Mouse (Mus musculus) E14TG2a.4 (cell line): Measurements from ENCODE around the gene Dact3.

ENCODE experiments used
- CTCF ChIP-seq: conservative IDR thresholded peaks from 2 replicates; pipeline ENCODE4 v1.5.1; 2014; ENCODE audit warnings: low read length
- NANOG ChIP-seq: IDR thresholded peaks from 2 replicates; pipeline ENCODE4 v1.6.1; 2014; ENCODE audit warnings: borderline replicate concordance, low read length, mixed read lengths
- POU5F1 ChIP-seq: IDR thresholded peaks from 2 replicates; pipeline ENCODE4 v1.6.1; 2014; ENCODE audit warnings: low read length, borderline replicate concordance

GRCm38 (mm10) chr7:16875326-16875725 is 209 bp downstream of the Dact3 start:
- TF ChIP-seq CTCF (no peak), NANOG (no peak), POU5F1 (no peak)
